Mouse (Mus musculus): ENCODE data around the gene Gm8764.
"Not testable (repeated sequence)": the region's sequence is repeated elsewhere in the genome, so short reads cannot be mapped to it uniquely, and the experiment has no call there.

The Gm8764 gene

GRCm38 (mm10) chr10:104159706-104160105 lies at the start of gene Gm8764:
Gene Gm8764, plus strand, starts transcription at chr10:104160006.
- not testable (repeated sequence) for DNase-seq (ENCODE audit: low read depth, low spot score)

GRCm38 (mm10) chr10:104110044-104110443 lies 49.8 kb upstream of the Gm8764 start:
- no peak for DNase-seq (ENCODE audit: low read depth, low spot score)

GRCm38 (mm10) chr10:104118312-104118711 lies 41.5 kb upstream of the Gm8764 start:
- DNase-seq (ENCODE audit: low read depth, low spot score) = no peak

GRCm38 (mm10) chr10:104142687-104143086 lies 17.1 kb upstream of the Gm8764 start, which contains the start of gene Gm21293:
Gene Gm21293, plus strand, starts transcription at chr10:104142987.
- not testable (repeated sequence) for DNase-seq (ENCODE audit: low read depth, low spot score)

- not testable (repeated sequence) for DNase-seq (ENCODE audit: low read depth, low spot score)
Observed at GRCm38 (mm10) chr10:104151197-104151596, 8.6 kb upstream of the Gm8764 start, which contains the start of gene Gm6763. Gene Gm6763, plus strand, starts transcription at chr10:104151497.

DNA sequence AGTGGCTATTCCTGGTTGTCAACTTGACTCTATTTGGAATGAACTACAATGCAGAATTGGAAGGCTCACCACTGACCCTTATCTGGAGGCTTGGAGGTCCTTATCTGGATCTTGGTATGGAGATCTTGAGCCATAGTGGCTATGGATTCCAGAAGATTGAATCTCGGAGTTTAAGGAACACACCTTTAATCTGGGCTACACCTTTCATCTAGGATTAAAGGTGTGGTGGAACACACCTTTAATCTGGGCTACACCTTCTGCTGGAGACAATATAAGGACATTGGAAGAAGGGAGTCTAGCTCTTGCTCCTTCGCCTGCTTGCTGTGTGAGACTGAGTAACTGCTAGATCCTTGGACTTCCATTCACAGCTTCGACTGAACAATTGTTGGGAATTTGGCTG lies 8.4 kb downstream of the Gm8764 start, which contains the start of gene Gm21304:
Gene Gm21304 (plus strand): TSS at position 301 of the 400 bp plus-strand sequence.
- not testable (repeated sequence) for DNase-seq (ENCODE audit: low read depth, low spot score)

- DNase-seq (ENCODE audit: low read depth, low spot score) = not testable (repeated sequence)
Observed at GRCm38 (mm10) chr10:104176724-104177123, 16.9 kb downstream of the Gm8764 start, which contains the start of gene Gm21312. Gene Gm21312, plus strand, starts transcription at chr10:104177024.

- DNase-seq (ENCODE audit: low read depth, low spot score) = not testable (repeated sequence)
Observed at GRCm38 (mm10) chr10:104185233-104185632, 25.4 kb downstream of the Gm8764 start, which contains the start of gene Gm20765. Gene Gm20765, plus strand, starts transcription at chr10:104185533.

- DNase-seq (ENCODE audit: low read depth, low spot score) = not testable (repeated sequence)
Observed at GRCm38 (mm10) chr10:104193742-104194141, 33.9 kb downstream of the Gm8764 start, which contains the start of gene Gm4340. Gene Gm4340, plus strand, starts transcription at chr10:104194042.

- DNase-seq (ENCODE audit: low read depth, low spot score) = no peak
Observed at GRCm38 (mm10) chr10:104209655-104210054, 49.8 kb downstream of the Gm8764 start.

- no peak for DNase-seq (ENCODE audit: low read depth, low spot score)
Observed at GRCm38 (mm10) chr10:104210268-104210990, 50.6 kb downstream of the Gm8764 start.

Data from ES-CJ7 (cell line).